Mouse (Mus musculus) neural tube, embryonic 14.5 days (tissue): ENCODE measurements around the gene Shb. TPM values are rescaled to one million over a fixed set of nuclear protein-coding genes. Genes with fewer than 3 reads are reported as not detected.

Experiments
- ATAC-seq: fragments of 200-750 bp; cut with Nextera tagmentation; 2 replicates; pipeline ENCODE4 v1.8.0; 2017; ENCODE audit warnings: low read depth, mild to moderate bottlenecking, moderate TSS enrichment, moderate library complexity
- H3K27ac ChIP-seq: fragments of 300-500 bp; sonication (generic); 2 replicates; pipeline ENCODE4 v1.5.1; 2014; ENCODE audit warnings: low read depth, mild to moderate bottlenecking, control low read depth, low read length, moderate library complexity, mixed read lengths
- H3K27me3 ChIP-seq: fragments of 300-500 bp; sonication (generic); 2 replicates; pipeline ENCODE4 v1.6.1; 2014; ENCODE audit warnings: low read length; ENCODE audit not compliant: control insufficient read depth, insufficient read depth
- H3K36me3 ChIP-seq: fragments of 300-500 bp; sonication (generic); 2 replicates; pipeline ENCODE4 v1.6.1; 2014; ENCODE audit warnings: low read length, mixed read lengths; ENCODE audit not compliant: control insufficient read depth, insufficient read depth
- H3K4me1 ChIP-seq: fragments of 300-500 bp; sonication (generic); 2 replicates; pipeline ENCODE4 v1.6.1; 2014; ENCODE audit warnings: low read length; ENCODE audit not compliant: control insufficient read depth, insufficient read depth
- H3K4me2 ChIP-seq: fragments of 300-500 bp; sonication (generic); 2 replicates; pipeline ENCODE4 v1.6.1; 2014; ENCODE audit warnings: mild to moderate bottlenecking, low read depth, low read length, control low read depth
- H3K4me3 ChIP-seq: fragments of 300-500 bp; sonication (generic); 2 replicates; pipeline ENCODE4 v1.5.1; 2014; ENCODE audit warnings: low read depth, low read length, control low read depth, mixed read lengths
- H3K9ac ChIP-seq: fragments of 300-500 bp; sonication (generic); replicated peaks from 2 replicates; pipeline ENCODE4 v1.6.1; 2014; ENCODE audit warnings: low read depth, mild to moderate bottlenecking, control low read depth, low read length, mixed read lengths
- H3K9me3 ChIP-seq: fragments of 300-500 bp; sonication (generic); 2 replicates; pipeline ENCODE4 v1.6.1; 2016; ENCODE audit warnings: low read length; ENCODE audit not compliant: control insufficient read depth
- WGBS: fragments of 180-500 bp; shearing (Covaris S2); extraction: QIAGEN DNeasy Blood & Tissue Kit; methylation state at CpG from one replicate; pipeline ENCODE4 v1.1.7; 2014; 5-methylcytosine and 5-hydroxymethylcytosine counted together
- polyA plus RNA-seq: library from polyadenylated mRNA; unstranded; fragments of >200 nt; fragmentation: Nextera tagmentation; extraction: Ambion mirVana; gene quantifications from 2 replicates; pipeline ENCODE4 v1.2.1, GENCODE M21; 2014

Gene Shb
- polyA plus RNA-seq, 1 experiment from 2014 or later = 6.2 TPM

GRCm38 (mm10) chr4:45549514-45549913 is 17.2 kb upstream of the Shb start:
- no peak overlapping the region for H3K9ac ChIP-seq
- 66% methylated on average over 5 of the region's 5 CpGs for WGBS
- H3K4me2 ChIP-seq = no peak overlapping the region
- H3K27ac ChIP-seq = no peak overlapping the region
- H3K27me3 ChIP-seq = no peaks in the 10 kb centered on the region
- ATAC-seq = no peak
- no peaks in the 10 kb centered on the region for H3K9me3 ChIP-seq
- no peaks in the 10 kb centered on the region for H3K36me3 ChIP-seq
- H3K4me3 ChIP-seq = no peak overlapping the region
- H3K4me1 ChIP-seq = no peaks in the 10 kb centered on the region

- no peak overlapping the region for H3K4me2 ChIP-seq
- H3K4me3 ChIP-seq = no peak overlapping the region
- no peaks in the 10 kb centered on the region for H3K4me1 ChIP-seq
- no peak for ATAC-seq
- H3K9me3 ChIP-seq = no peaks in the 10 kb centered on the region
- no peaks in the 10 kb centered on the region for H3K36me3 ChIP-seq
- H3K27ac ChIP-seq = no peak overlapping the region
- WGBS = 58% methylated on average over 8 of the region's 8 CpGs
- H3K9ac ChIP-seq = no peak overlapping the region
- no peaks in the 10 kb centered on the region for H3K27me3 ChIP-seq
Measured at GRCm38 (mm10) chr4:45545851-45546250, 13.6 kb upstream of the Shb start.

GRCm38 (mm10) chr4:45543481-45544051 is 11.3 kb upstream of the Shb start:
- Histone ChIP-seq H3K9me3 (no peaks in the 10 kb centered on the region), H3K36me3 (no peaks in the 10 kb centered on the region), H3K9ac (no peak overlapping the region), H3K4me3 (no peak overlapping the region), H3K27ac (no peak overlapping the region), H3K27me3 (no peaks in the 10 kb centered on the region), H3K4me1 (no peaks in the 10 kb centered on the region), H3K4me2 (no peak overlapping the region)
- 0 out of 2 replicates have a peak, but pooled peaks have one; percentile 44 for ATAC-seq
- WGBS = 49% methylated on average over 3 of the region's 3 CpGs

- Histone ChIP-seq H3K9me3 (no peaks in the 10 kb centered on the region), H3K27me3 (no peaks in the 10 kb centered on the region), H3K4me1 (no peaks in the 10 kb centered on the region), H3K27ac (no peak overlapping the region), H3K4me3 (no peak overlapping the region), H3K36me3 (no peaks in the 10 kb centered on the region), H3K9ac (no peak overlapping the region), H3K4me2 (no peak overlapping the region)
- WGBS = 53% methylated on average over 15 of the region's 15 CpGs
- no peak for ATAC-seq
Measured at GRCm38 (mm10) chr4:45540151-45540933, 8.1 kb upstream of the Shb start.

- H3K9me3 ChIP-seq = no peaks in the 10 kb centered on the region
- no peak overlapping the region for H3K9ac ChIP-seq
- no peak overlapping the region for H3K4me3 ChIP-seq
- H3K27me3 ChIP-seq = no peaks in the 10 kb centered on the region
- no peaks in the 10 kb centered on the region for H3K36me3 ChIP-seq
- ATAC-seq = no peak
- H3K27ac ChIP-seq = no peak overlapping the region
- no peaks in the 10 kb centered on the region for H3K4me1 ChIP-seq
- no peak overlapping the region for H3K4me2 ChIP-seq
Measured at GRCm38 (mm10) chr4:45539187-45539586, 6.9 kb upstream of the Shb start.

- no peak for ATAC-seq
- Histone ChIP-seq H3K4me2 (no peak overlapping the region), H3K36me3 (no peaks in the 10 kb centered on the region), H3K9ac (no peak overlapping the region), H3K27ac (no peak overlapping the region), H3K27me3 (no peaks in the 10 kb centered on the region), H3K4me3 (no peak overlapping the region), H3K4me1 (peaks cover 6% of the 10 kb centered on the region), H3K9me3 (no peaks in the 10 kb centered on the region)
- WGBS = 56% methylated on average over 1 of the region's 1 CpGs
Measured at GRCm38 (mm10) chr4:45533436-45533940, 1.2 kb upstream of the Shb start.

GRCm38 (mm10) chr4:45530662-45531542 is 1.4 kb downstream of the Shb start:
- Histone ChIP-seq H3K9me3 (no peaks in the 10 kb centered on the region), H3K36me3 (no peaks in the 10 kb centered on the region), H3K9ac (peak overlapping the region; percentile 75), H3K4me3 (peak overlapping the region; percentile 72), H3K27ac (peak overlapping the region; percentile 83), H3K4me1 (peaks cover 15% of the 10 kb centered on the region), H3K27me3 (no peaks in the 10 kb centered on the region), H3K4me2 (peak overlapping the region; percentile 87)
- WGBS = 0% methylated on average over 57 of the region's 68 CpGs
- ATAC-seq = peak; percentile 86

GRCm38 (mm10) chr4:45529986-45530597 is 2.2 kb downstream of the Shb start:
- Histone ChIP-seq H3K4me2 (peak overlapping the region; percentile 87), H3K4me3 (peak overlapping the region; percentile 72), H3K4me1 (peaks cover 15% of the 10 kb centered on the region), H3K9me3 (no peaks in the 10 kb centered on the region), H3K27me3 (no peaks in the 10 kb centered on the region), H3K27ac (peak overlapping the region; percentile 83), H3K36me3 (no peaks in the 10 kb centered on the region), H3K9ac (peak overlapping the region; percentile 75)
- ATAC-seq = peak; percentile 61
- under 1% methylated on average over 50 of the region's 89 CpGs for whole genome bisulfite sequencing
